Mouse (Mus musculus) gastrocnemius, adult 2 months (tissue): Measurements from ENCODE around the gene Mymx. TPM values are rescaled to one million over a fixed set of nuclear protein-coding genes. Genes with fewer than 3 reads are reported as not detected.
"Not testable (repeated sequence)": the region's sequence is repeated elsewhere in the genome, so short reads cannot be mapped to it uniquely, and the experiment has no call there.

Source experiments
- DNase-seq: peaks from one replicate; pipeline ENCODE4 v3.0.0; 2022
- H3K27ac ChIP-seq: fragments of 200-600 bp; 2 replicates; pipeline ENCODE4 v1.8.1; 2022; ENCODE audit warnings: mild to moderate bottlenecking
- H3K4me3 ChIP-seq: fragments of 200-600 bp; 2 replicates; pipeline ENCODE4 v1.8.1; 2022; ENCODE audit warnings: mild to moderate bottlenecking, moderate library complexity
- CTCF ChIP-seq: fragments of 200-600 bp; IDR thresholded peaks from 2 replicates; pipeline ENCODE4 v1.8.1; 2022; ENCODE audit warnings: antibody characterized with exemption, mild to moderate bottlenecking, moderate library complexity
- intact Hi-C: fragments of 180-260 bp; cut with DNase I; formaldehyde crosslinking; loops from one replicate; pipeline ENCODE4 v1.15.1; 2025
- total RNA-seq, 2 experiments: library from RNA; stranded (reverse); gene quantifications; 2 replicates each; pipeline ENCODE4 v1.2.3; 2021

Gene Mymx
- total RNA-seq, 2 experiments from 2014 or later = 0.36 TPM; not detected in 1

DNA sequence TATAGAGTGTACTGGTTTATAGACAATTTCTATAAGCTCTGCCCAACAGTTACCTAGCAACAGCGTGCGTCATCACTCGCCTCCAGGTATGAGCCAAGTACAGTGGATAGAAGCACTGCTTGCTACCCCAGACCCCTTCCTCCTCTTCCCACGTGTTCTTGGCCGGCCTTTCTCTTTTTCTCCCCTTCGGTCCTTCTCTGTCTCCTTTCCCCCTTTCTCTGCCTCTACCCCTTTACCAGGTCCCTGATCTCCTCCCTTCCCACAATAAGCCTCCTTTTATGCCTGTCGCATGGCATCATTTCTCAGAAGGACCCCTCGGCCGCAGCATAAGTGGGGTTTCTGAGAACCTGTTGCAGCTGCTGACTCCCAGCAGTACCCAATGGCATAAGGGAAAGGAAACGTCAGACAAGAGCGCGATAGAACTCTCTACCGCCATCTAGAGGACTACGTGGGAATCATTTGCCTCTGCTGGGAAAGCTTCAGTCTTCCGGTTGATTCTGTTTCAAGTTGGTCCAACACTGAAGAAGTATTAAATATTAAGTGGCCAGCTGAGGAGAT, 24.8 kb upstream of the Mymx start:
- peak; percentile 57 for DNase-seq
- Histone ChIP-seq H3K4me3 (peak overlapping the region; percentile 59), H3K27ac (peak overlapping the region; percentile 72)
- peak; percentile 92 for TF ChIP-seq CTCF
- intact Hi-C loops = loop anchor here (1.0 kb wide), 1 partner anchor 41 kb away; no protein-coding TSS in a partner anchor

DNA sequence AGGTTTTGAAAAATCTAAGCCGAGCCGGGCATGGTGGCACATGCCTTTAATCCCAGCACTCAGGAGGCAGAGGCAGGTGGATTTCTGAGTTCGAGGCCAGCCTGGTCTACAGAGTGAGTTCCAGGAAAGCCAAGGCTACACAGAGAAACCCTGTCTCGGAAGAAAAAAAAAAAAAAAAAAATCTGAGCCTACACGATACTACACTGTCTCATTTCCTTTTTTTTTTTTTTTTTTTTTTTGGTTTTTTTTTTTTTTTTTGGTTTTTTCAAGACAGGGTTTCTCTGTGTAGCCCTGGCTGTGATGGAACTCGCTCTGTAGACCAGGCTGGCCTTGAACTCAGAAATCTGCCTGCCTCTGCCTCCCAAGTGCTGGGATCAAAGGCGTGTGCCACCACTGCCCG, 21.5 kb upstream of the Mymx start:
- intact Hi-C loops, H3K27ac ChIP-seq, DNase-seq, H3K4me3 ChIP-seq: not testable (repeated sequence)

DNA sequence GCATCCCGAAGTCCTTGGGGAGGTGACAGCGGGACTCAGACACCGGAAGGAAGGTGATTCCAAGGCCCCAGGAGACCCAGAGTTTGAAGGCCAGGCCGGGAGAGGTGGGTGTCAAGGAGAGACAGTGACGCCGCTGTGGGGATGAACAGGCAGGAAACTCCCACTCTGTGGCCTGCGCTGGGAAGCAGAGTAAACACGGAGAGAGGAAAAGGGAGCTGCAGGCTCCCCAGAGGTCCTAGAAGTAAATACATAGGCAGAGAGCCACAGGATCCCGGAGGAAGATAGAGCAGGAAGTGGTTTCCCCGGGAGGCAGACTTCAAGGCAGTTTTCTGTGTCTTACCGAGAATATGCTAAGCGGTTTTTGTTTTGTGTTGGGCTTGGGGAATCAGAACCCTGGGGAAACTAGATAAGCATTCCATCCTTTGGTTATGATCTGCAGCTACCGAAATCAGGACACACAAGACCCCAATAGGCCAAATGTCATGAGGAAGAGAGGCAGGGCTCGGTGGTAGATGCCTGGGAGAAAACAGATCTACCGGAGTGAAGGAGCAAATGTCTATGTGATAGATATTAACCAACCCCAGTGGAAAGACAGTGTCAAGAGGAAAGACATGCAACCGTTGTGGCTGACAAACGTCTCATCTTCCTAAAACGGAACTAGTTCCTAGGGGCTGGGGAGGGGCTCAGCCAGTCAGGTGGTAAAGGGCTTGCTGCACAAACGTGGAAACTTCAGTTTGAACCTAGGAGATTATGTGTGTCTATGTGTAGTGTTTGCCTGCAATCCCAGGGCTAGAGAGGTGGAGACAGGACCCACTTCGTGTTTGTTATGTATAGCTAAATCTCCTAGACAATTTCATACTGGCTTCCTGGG, 17.7 kb upstream of the Mymx start:
- DNase-seq = peak; percentile 45
- Histone ChIP-seq H3K4me3 (peak overlapping the region; percentile 64), H3K27ac (peak overlapping the region; percentile 79)
- intact Hi-C loops = no loop called here
- TF ChIP-seq CTCF = no peak

DNA sequence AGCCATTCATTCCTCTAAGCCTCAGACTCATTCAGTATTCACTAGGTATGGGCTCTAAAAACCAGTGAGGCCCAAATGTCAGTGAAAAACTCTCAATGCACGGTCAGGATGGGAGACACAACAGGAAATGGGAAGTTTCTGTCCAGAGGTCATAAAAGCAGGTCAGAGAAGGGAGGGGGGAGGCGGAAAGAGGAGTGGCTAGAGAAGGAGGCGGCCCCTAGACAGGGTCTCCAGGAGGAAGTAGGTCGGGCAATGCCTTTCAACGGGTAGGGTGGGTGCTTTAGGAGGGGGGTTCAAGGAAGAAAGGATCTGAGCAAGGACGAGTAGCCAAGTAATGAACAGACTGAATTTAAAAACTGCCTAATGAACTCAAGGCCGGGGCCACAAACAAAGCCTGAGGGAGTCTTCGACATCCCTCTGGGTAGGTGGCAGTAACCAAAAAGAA, 17.1 kb upstream of the Mymx start:
- intact Hi-C loops = no loop called here
- peak; percentile 62 for DNase-seq
- H3K27ac ChIP-seq = peak overlapping the region; percentile 79

DNA sequence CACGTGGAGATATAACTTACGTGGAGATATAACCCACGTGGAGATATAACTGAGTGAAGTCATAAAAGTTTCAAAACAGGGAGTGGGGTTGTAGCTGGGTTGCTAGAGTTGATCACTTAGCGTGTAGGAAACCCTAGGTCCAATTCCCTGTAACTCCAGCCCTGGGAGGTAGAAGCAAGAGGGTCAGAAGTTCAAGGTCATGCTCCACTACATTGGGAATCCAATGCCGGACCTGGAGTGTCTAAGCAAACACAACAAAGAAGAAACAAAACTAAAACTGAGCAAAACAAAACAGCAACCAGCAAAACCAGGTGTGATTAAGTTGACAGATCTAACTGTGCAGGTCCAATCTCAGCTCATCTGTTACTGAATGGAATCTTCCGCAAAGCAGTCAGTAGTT, 15.8 kb upstream of the Mymx start:
- TF ChIP-seq CTCF = no peak
- intact Hi-C loops = no loop called here
- H3K4me3 ChIP-seq = no peak overlapping the region
- H3K27ac ChIP-seq = no peak overlapping the region
- DNase-seq = no peak

More for the DNA sequence above, 17.1 kb upstream of the Mymx start:
- peak overlapping the region; percentile 64 for H3K4me3 ChIP-seq
- TF ChIP-seq CTCF = no peak

DNA sequence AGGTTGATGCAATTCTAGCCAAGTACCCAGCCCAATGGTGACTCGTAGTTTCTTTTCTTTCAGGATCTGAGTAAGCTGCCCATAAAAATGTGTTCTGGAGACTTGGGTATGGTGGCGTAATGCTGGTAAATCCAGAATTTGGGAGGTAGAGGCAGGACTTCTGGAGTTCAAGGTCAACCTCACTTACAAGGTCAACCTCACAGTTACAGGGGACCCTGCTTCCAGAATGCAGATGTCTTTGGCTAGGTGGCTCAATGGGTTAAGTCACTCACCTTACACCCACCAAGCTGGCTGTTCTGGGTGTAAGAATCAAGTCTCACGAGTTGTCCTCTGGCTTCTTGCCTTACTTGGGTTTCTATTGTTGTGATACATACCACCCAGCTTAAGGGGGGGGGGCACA, 14.8 kb upstream of the Mymx start:
- no peak for TF ChIP-seq CTCF
- no peak for DNase-seq
- Histone ChIP-seq H3K27ac (no peak overlapping the region), H3K4me3 (no peak overlapping the region)
- intact Hi-C loops = no loop called here

DNA sequence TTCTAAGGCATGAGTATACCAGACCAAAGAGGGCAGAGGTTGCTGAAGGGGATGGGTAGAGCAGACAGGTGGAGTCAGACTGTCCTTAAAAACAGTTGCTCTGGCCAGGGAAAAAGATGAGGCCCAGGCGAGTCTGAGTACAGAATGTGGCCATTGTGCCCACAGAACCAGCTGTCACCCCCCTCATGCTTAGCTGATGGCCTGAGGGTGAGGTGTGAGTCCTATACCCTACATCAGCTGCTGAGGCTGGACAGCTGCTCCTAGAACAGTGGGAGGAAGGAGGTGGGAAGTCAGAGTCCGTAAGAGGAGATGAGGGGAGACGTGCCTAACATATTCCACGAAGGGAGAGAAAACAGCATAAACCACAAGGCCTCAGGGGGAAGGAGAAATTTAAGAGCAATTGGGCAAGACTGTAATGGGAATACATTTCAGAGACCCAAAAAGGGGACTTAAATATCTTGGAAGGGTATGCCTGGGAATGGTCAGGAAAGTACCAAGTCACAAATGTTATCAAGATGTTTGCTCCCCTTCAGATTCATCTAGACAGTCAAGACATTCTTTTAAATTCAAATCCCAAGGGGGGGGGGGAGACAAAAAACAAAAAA, 14.2 kb upstream of the Mymx start:
- no peak for TF ChIP-seq CTCF
- Histone ChIP-seq H3K4me3 (no peak overlapping the region), H3K27ac (no peak overlapping the region)
- intact Hi-C loops = no loop called here
- no peak for DNase-seq

DNA sequence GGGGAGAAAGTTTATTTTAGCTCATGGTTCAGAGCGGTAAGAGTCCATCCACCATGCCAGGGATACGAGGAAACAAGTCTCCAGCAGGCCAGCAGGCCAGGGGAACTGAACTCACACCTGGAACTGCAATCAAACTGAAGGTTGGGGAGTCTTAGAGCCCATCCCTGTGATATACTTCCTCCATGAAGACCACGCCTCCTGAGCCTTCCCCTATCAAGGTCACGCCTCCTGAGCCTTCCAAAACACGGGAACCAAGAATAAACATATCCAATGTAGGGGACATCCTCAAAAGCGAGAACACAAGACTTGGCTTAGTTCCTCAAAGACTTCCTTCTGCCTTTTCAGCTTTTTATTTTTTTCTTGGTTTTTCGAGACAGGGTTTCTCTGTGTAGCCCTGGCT, 11.0 kb upstream of the Mymx start:
- H3K4me3 ChIP-seq = no peak overlapping the region
- H3K27ac ChIP-seq = no peak overlapping the region
- TF ChIP-seq CTCF = no peak
- intact Hi-C loops = no loop called here
- DNase-seq = no peak

DNA sequence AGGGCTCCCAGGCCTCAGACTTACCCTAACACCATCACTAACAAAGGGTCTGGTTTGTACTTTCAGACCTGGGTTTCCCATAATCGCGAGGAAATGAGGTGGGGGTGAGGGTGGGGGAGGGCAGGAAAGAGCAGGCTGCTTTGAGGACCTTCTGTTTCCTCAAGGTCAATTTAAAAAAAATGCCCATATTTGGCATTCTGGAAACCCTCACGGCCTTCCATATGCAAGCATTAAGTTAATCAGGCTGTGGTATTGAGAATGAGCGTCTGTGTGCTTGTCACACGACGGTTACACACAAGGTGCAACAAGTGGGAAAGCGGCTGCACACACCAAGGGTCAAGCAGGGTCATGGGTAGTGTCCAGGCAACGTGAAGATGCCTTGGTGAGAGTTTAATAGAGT, 10.1 kb upstream of the Mymx start:
- no peak for TF ChIP-seq CTCF

DNA sequence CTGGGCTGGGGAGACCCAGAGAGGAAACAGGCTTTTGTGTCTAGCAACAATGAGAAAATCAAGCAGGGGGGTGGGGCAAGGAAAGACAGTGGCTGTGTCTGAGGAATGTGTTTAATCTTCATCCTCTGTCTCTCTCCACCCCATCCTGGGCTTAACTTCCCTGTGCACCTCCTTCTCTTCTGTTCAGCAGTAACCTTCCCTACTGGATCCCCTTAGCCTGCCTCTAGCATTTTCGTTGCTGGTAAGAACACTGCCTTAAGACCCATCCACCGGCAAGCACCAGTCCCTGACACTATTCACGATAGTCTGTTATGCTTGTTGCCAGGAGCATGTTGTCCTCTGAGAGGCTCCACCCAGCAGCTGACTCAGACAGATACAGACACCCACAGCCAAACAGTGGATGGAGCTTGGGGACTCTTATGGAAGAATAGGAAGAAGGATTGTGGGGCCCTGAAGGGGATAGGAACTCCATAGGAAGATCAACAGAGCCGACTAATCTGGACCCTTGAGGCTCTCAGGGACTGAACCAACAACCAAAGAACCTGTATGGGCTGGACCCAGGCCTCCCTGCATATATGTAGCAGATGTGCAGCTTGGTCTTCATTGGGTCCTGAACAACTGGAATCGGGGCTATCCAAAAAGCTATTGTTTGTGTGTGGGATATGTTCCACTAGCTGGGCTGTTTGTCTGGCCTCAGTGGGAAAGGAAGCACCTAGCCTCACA, 8.4 kb upstream of the Mymx start:
- intact Hi-C loops = no loop called here
- DNase-seq = peak; percentile 54

More for the DNA sequence above, 10.1 kb upstream of the Mymx start:
- intact Hi-C loops = no loop called here
- no peak overlapping the region for H3K27ac ChIP-seq
- no peak overlapping the region for H3K4me3 ChIP-seq
- DNase-seq = no peak

DNA sequence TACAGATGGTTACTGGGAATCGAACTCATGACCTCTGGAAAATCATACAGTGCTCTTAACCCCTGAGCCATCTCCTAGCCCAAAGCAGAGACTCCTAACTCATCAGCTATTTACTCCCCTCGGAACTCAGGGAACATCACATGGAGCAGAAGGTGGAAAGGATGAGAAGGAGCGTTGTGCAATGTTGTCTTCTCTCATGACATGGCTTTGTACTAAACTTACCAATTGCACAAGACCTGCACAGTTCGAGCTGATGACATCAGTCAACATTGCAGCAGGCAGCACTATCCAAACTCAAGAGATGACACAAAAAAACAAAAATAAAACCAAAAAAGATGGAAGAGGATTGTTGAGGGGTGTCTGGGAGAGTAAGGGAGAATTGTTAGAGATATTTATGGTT, 6.5 kb upstream of the Mymx start:
- intact Hi-C loops = no loop called here
- no peak for DNase-seq
- no peak for TF ChIP-seq CTCF
- Histone ChIP-seq H3K27ac (no peak overlapping the region), H3K4me3 (no peak overlapping the region)

More for the DNA sequence above, 8.4 kb upstream of the Mymx start:
- peak overlapping the region; percentile 78 for H3K27ac ChIP-seq
- no peak for TF ChIP-seq CTCF
- peak overlapping the region; percentile 26; the same call in 1 of the 2 replicates for H3K4me3 ChIP-seq

DNA sequence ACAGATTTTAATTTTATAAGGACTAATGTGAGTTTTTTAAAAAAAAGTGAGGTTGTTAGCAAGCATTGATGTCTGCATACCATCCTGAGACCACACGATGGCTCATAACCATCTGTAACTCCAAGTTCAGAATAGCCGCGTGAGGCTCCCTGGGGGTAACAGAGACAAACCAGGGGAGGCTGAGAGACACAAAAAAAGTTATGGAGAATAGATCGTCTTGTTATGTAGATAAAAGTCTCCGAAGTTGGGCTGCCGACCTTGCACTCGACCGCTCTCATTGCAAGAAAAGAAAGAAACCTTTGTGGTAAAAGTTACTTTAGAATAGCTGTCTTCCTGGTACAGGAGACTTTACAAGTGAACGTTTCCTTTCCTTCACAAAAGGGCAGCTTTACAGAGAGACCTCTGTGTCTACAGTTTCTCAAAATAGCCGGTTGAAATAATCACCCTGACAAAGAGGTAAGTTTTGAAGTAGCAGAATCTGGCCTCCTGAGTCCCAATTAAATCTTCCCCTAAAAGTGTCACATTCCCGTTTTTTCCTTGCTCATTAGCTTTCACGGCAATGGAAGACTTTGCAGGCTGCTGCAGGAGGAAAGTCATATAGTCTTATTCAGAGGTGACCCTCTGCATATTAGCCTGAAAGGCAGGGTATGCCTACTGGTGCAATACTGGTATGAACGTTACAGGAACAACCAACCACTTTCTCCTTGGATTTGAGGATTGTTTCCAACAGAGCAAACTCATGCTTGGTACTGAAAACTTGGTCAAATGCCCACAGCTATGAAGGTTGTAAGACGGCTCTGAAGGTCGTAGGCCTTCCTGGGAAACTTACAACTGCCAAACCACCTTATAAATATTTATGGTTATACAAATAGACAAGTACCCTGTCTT, 5.3 kb upstream of the Mymx start:
- Histone ChIP-seq H3K27ac (no peak overlapping the region), H3K4me3 (no peak overlapping the region)
- TF ChIP-seq CTCF = no peak
- intact Hi-C loops = no loop called here
- no peak for DNase-seq
